Mouse (Mus musculus) B cell, adult 2 months (primary cell): ENCODE data around the gene Lpp.
"Not testable (repeated sequence)": the region's sequence is repeated elsewhere in the genome, so short reads cannot be mapped to it uniquely, and the experiment has no call there.

Experiments
- DNase-seq, 2 experiments: peaks; one replicate each; pipeline ENCODE4 v3.0.0; 2022

Gene Lpp

DNA sequence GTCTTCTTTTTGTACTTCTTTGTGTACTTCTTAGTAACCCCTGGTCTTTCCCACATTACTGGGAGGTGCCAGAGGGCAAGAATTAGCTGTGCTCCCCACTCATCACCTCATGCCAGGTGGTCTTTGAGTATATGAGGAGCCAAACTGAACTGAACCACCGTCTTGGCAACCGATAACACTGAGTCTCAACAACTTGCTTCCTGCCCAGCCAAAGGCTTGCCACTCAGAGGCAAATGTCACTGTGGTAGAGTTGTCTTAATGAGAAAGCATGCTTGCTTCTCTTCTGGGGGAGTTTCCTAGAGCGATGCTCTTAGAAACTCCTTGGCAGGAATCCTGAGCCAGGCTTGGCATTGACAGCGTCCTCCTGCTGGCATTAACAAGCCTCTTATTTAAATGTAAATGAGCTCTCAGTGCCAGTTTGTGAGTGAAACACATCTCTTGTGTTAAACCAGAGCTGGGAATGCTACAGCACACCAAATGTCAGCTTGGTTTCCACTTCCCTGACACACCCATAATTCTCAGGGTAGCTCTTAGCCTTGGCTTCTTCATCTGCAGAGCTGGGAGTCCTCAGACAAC lies 623.0 kb downstream of the Lpp start:
- no peak for DNase-seq

DNA sequence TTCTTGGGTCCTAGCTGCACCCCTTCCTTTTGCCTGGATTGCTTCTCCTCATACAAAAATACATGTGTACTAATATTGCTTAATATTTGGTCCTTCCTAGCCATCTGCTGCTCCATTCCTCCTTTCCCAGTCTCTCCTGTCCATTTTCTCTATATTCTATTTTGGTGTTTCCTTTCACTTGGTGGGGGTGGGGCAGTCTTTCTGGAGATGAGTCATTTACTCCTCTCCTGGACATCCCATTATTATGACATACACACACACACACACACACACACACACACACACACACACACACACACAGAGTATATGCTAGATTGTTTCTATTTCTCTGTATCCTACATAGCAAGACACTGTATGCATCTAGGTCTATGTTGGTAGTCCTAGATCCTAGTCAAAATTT lies 623.7 kb downstream of the Lpp start:
- DNase-seq = no peak

- DNase-seq = not testable (repeated sequence)
Observed at GRCm38 (mm10) chr16:25021743-25022359, 628.5 kb downstream of the Lpp start.

- DNase-seq = peak in 1 of 2 experiments; percentile 17
Observed at GRCm38 (mm10) chr16:25024591-25024990, 631.3 kb downstream of the Lpp start.

- DNase-seq = no peak
Observed at GRCm38 (mm10) chr16:25026191-25026590, 632.9 kb downstream of the Lpp start.

- no peak for DNase-seq
Observed at GRCm38 (mm10) chr16:25029548-25029947, 636.2 kb downstream of the Lpp start.

DNA sequence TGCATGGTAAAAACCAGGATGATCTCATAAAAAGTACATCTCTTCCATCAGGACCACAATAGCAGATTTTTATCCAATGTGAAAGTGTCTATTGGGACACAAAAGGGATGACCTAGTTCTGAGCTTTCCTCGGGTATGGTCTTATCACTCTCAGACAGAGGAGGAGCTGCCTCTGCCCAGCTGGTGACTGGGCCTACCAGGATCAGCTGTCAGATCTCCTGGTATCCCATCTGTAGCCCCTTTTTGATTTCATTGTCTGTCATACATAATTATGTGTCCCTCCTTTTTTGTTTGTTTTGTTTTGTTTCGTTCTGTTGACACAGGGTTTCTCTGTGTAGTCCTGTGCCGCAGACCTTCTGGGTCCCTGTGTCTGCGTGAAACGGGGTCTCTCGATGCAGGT lies 644.1 kb downstream of the Lpp start:
- DNase-seq = no peak

- DNase-seq = peak; percentile 7 to 19
Observed at GRCm38 (mm10) chr16:25038529-25038928, 645.2 kb downstream of the Lpp start.

DNA sequence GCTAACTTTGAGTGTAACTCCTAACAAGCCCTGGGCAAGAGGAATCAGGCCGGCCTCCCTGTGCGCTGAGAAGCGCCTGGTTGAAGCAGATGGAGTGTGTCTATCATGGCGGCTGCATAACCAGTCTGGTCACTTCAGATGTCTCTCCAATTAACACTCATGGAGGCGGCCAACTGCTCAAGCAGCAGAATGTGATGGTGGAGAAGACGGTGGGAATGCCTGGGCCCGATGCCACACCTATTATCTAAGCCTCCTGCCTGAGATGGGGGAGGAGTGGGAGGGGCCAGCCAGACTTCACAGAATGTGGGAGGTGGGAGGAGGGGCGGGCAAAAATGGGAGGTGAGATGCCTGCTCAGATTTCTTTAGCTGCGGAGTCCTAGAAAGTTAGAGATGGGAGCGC lies 646.6 kb downstream of the Lpp start:
- no peak for DNase-seq

DNA sequence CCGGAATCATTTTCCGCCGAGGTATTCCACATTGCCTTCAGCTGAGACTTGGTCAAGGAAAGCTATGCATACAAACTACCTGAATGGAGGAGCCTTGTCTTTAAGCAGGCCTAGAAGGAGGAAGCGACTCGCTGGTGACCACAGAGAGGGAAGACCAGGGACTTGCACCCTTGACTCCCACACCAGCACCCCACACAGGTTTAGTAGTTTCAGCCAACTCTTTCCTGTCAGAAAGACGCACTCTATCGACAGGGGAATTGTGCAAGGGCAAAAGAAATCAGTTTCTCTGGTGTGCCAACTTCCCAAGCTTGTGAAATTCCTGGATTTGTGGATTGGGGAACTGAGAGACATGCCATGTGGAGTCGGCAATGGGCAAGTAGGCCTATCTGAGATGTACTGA lies 647.9 kb downstream of the Lpp start:
- no peak for DNase-seq

GRCm38 (mm10) chr16:25041855-25042529 lies 648.7 kb downstream of the Lpp start:
- no peak for DNase-seq
